Mouse (Mus musculus): Measurements from ENCODE around the gene Onecut1. TPM values are rescaled to one million over a fixed set of nuclear protein-coding genes. Genes with fewer than 3 reads are reported as not detected.

Gene Onecut1
- polyA plus RNA-seq, 1 experiment from 2014 or later = 14.8 TPM

- DNase-seq (ENCODE audit: low spot score, missing footprints) = peak; percentile 92
- no peak for ATAC-seq (ENCODE audit: low FRiP score)
- H3K27ac ChIP-seq (ENCODE audit: low read depth, low read length) = peak overlapping the region; percentile 62
- H3K4me3 ChIP-seq (ENCODE audit: low read depth, low read length) = peak overlapping the region; percentile 59
- H3K36me3 ChIP-seq (ENCODE audit: control insufficient read depth, insufficient read depth, low read length) = no peaks in the 10 kb centered on the region
- WGBS = 5% methylated on average over 15 of the region's 15 CpGs
- peaks cover 29% of the 10 kb centered on the region for H3K4me1 ChIP-seq (ENCODE audit: control insufficient read depth, insufficient read depth, low read length)
- no peaks in the 10 kb centered on the region for H3K9me3 ChIP-seq (ENCODE audit: control insufficient read depth, low read length)
- H3K4me2 ChIP-seq = peak overlapping the region; percentile 84
- peaks cover 57% of the 10 kb centered on the region for H3K27me3 ChIP-seq (ENCODE audit: control insufficient read depth, insufficient read depth, low read length)
- H3K9ac ChIP-seq (ENCODE audit: low read length) = peak overlapping the region; percentile 58
These were observed 6.0 kb downstream of the Onecut1 start for GRCm38 (mm10) chr9:74867641-74868205.

- Histone ChIP-seq H3K27me3 (ENCODE audit: control insufficient read depth, insufficient read depth, low read length) (peaks cover 50% of the 10 kb centered on the region), H3K9me3 (ENCODE audit: control insufficient read depth, low read length) (no peaks in the 10 kb centered on the region), H3K27ac (ENCODE audit: low read depth, low read length) (peak overlapping the region; percentile 62), H3K9ac (ENCODE audit: low read length) (peak overlapping the region; percentile 49), H3K36me3 (ENCODE audit: control insufficient read depth, insufficient read depth, low read length) (no peaks in the 10 kb centered on the region), H3K4me1 (ENCODE audit: control insufficient read depth, insufficient read depth, low read length) (peaks cover 23% of the 10 kb centered on the region), H3K4me3 (ENCODE audit: low read depth, low read length) (peak overlapping the region; percentile 20; the same call in 1 of the 2 replicates), H3K4me2 (peak overlapping the region; percentile 84)
- 5% methylated on average over 22 of the region's 22 CpGs for WGBS
- DNase-seq (ENCODE audit: low spot score, missing footprints) = peak; percentile 96
- ATAC-seq (ENCODE audit: low FRiP score) = no peak
These were observed 6.7 kb downstream of the Onecut1 start for GRCm38 (mm10) chr9:74868336-74868950.

- 24% methylated on average over 13 of the region's 13 CpGs for WGBS
- Histone ChIP-seq H3K27me3 (ENCODE audit: control insufficient read depth, insufficient read depth, low read length) (peaks cover 23% of the 10 kb centered on the region), H3K9me3 (ENCODE audit: control insufficient read depth, low read length) (no peaks in the 10 kb centered on the region), H3K27ac (ENCODE audit: low read depth, low read length) (no peak overlapping the region), H3K4me1 (ENCODE audit: control insufficient read depth, insufficient read depth, low read length) (peaks cover 18% of the 10 kb centered on the region), H3K4me3 (ENCODE audit: low read depth, low read length) (no peak overlapping the region), H3K4me2 (no peak overlapping the region), H3K36me3 (ENCODE audit: control insufficient read depth, insufficient read depth, low read length) (no peaks in the 10 kb centered on the region), H3K9ac (ENCODE audit: low read length) (no peak overlapping the region)
- DNase-seq (ENCODE audit: low spot score, missing footprints) (peak; percentile 98), ATAC-seq (ENCODE audit: low FRiP score) (no peak)
These were observed 9.4 kb downstream of the Onecut1 start for GRCm38 (mm10) chr9:74870960-74871688.

GRCm38 (mm10) chr9:74876328-74876727, 14.6 kb downstream of the Onecut1 start:
- no peak overlapping the region for H3K27ac ChIP-seq (ENCODE audit: low read depth, low read length)
- H3K4me2 ChIP-seq = no peak overlapping the region
- ATAC-seq (ENCODE audit: low FRiP score) = no peak
- H3K4me3 ChIP-seq (ENCODE audit: low read depth, low read length) = no peak overlapping the region
- H3K9ac ChIP-seq (ENCODE audit: low read length) = no peak overlapping the region
- H3K27me3 ChIP-seq (ENCODE audit: control insufficient read depth, insufficient read depth, low read length) = no peaks in the 10 kb centered on the region
- H3K9me3 ChIP-seq (ENCODE audit: control insufficient read depth, low read length) = no peaks in the 10 kb centered on the region
- 83% methylated on average over 6 of the region's 6 CpGs for WGBS
- no peak for DNase-seq (ENCODE audit: low spot score, missing footprints)
- H3K36me3 ChIP-seq (ENCODE audit: control insufficient read depth, insufficient read depth, low read length) = no peaks in the 10 kb centered on the region
- H3K4me1 ChIP-seq (ENCODE audit: control insufficient read depth, insufficient read depth, low read length) = no peaks in the 10 kb centered on the region

GRCm38 (mm10) chr9:74877709-74878108, 16.0 kb downstream of the Onecut1 start:
- Histone ChIP-seq H3K27ac (ENCODE audit: low read depth, low read length) (no peak overlapping the region), H3K36me3 (ENCODE audit: control insufficient read depth, insufficient read depth, low read length) (no peaks in the 10 kb centered on the region), H3K4me3 (ENCODE audit: low read depth, low read length) (no peak overlapping the region), H3K9me3 (ENCODE audit: control insufficient read depth, low read length) (no peaks in the 10 kb centered on the region), H3K4me2 (no peak overlapping the region), H3K4me1 (ENCODE audit: control insufficient read depth, insufficient read depth, low read length) (no peaks in the 10 kb centered on the region), H3K27me3 (ENCODE audit: control insufficient read depth, insufficient read depth, low read length) (no peaks in the 10 kb centered on the region), H3K9ac (ENCODE audit: low read length) (no peak overlapping the region)
- WGBS = 91% methylated on average over 2 of the region's 2 CpGs
- DNase-seq (ENCODE audit: low spot score, missing footprints) (no peak), ATAC-seq (ENCODE audit: low FRiP score) (no peak)

GRCm38 (mm10) chr9:74887866-74888265, 26.1 kb downstream of the Onecut1 start:
- no peaks in the 10 kb centered on the region for H3K4me1 ChIP-seq (ENCODE audit: control insufficient read depth, insufficient read depth, low read length)
- ATAC-seq (ENCODE audit: low FRiP score) = no peak
- WGBS = 79% methylated on average over 4 of the region's 4 CpGs

GRCm38 (mm10) chr9:74896742-74897141, 35.0 kb downstream of the Onecut1 start:
- no peak for ATAC-seq (ENCODE audit: low FRiP score)
- H3K27ac ChIP-seq (ENCODE audit: low read depth, low read length) = no peak overlapping the region
- H3K27me3 ChIP-seq (ENCODE audit: control insufficient read depth, insufficient read depth, low read length) = no peaks in the 10 kb centered on the region
- no peaks in the 10 kb centered on the region for H3K4me1 ChIP-seq (ENCODE audit: control insufficient read depth, insufficient read depth, low read length)
- H3K4me3 ChIP-seq (ENCODE audit: low read depth, low read length) = no peak overlapping the region
- 84% methylated on average over 7 of the region's 7 CpGs for WGBS
- DNase-seq (ENCODE audit: low spot score, missing footprints) = no peak
- H3K9ac ChIP-seq (ENCODE audit: low read length) = no peak overlapping the region
- no peaks in the 10 kb centered on the region for H3K9me3 ChIP-seq (ENCODE audit: control insufficient read depth, low read length)
- H3K4me2 ChIP-seq = no peak overlapping the region
- H3K36me3 ChIP-seq (ENCODE audit: control insufficient read depth, insufficient read depth, low read length) = no peaks in the 10 kb centered on the region

More at GRCm38 (mm10) chr9:74887866-74888265, 26.1 kb downstream of the Onecut1 start:
- Histone ChIP-seq H3K36me3 (ENCODE audit: control insufficient read depth, insufficient read depth, low read length) (no peaks in the 10 kb centered on the region), H3K27ac (ENCODE audit: low read depth, low read length) (no peak overlapping the region), H3K4me2 (no peak overlapping the region), H3K9me3 (ENCODE audit: control insufficient read depth, low read length) (no peaks in the 10 kb centered on the region), H3K27me3 (ENCODE audit: control insufficient read depth, insufficient read depth, low read length) (no peaks in the 10 kb centered on the region), H3K9ac (ENCODE audit: low read length) (no peak overlapping the region), H3K4me3 (ENCODE audit: low read depth, low read length) (no peak overlapping the region)
- no peak for DNase-seq (ENCODE audit: low spot score, missing footprints)

GRCm38 (mm10) chr9:74897375-74897982, 35.8 kb downstream of the Onecut1 start:
- Histone ChIP-seq H3K4me3 (ENCODE audit: low read depth, low read length) (no peak overlapping the region), H3K9ac (ENCODE audit: low read length) (no peak overlapping the region), H3K27ac (ENCODE audit: low read depth, low read length) (no peak overlapping the region), H3K9me3 (ENCODE audit: control insufficient read depth, low read length) (no peaks in the 10 kb centered on the region), H3K4me2 (no peak overlapping the region), H3K36me3 (ENCODE audit: control insufficient read depth, insufficient read depth, low read length) (no peaks in the 10 kb centered on the region), H3K4me1 (ENCODE audit: control insufficient read depth, insufficient read depth, low read length) (no peaks in the 10 kb centered on the region), H3K27me3 (ENCODE audit: control insufficient read depth, insufficient read depth, low read length) (no peaks in the 10 kb centered on the region)
- 87% methylated on average over 4 of the region's 4 CpGs for WGBS
- no peak for ATAC-seq (ENCODE audit: low FRiP score)
- no peak for DNase-seq (ENCODE audit: low spot score, missing footprints)

GRCm38 (mm10) chr9:74900141-74900540, 38.4 kb downstream of the Onecut1 start:
- Histone ChIP-seq H3K4me2 (no peak overlapping the region), H3K9ac (ENCODE audit: low read length) (no peak overlapping the region), H3K27me3 (ENCODE audit: control insufficient read depth, insufficient read depth, low read length) (no peaks in the 10 kb centered on the region), H3K36me3 (ENCODE audit: control insufficient read depth, insufficient read depth, low read length) (no peaks in the 10 kb centered on the region), H3K27ac (ENCODE audit: low read depth, low read length) (no peak overlapping the region), H3K4me3 (ENCODE audit: low read depth, low read length) (no peak overlapping the region), H3K4me1 (ENCODE audit: control insufficient read depth, insufficient read depth, low read length) (no peaks in the 10 kb centered on the region), H3K9me3 (ENCODE audit: control insufficient read depth, low read length) (no peaks in the 10 kb centered on the region)
- ATAC-seq (ENCODE audit: low FRiP score) (no peak), DNase-seq (ENCODE audit: low spot score, missing footprints) (no peak)
- WGBS = 90% methylated on average over 2 of the region's 2 CpGs
